Mouse (Mus musculus) right cerebral cortex, adult 18-20 months (tissue): ENCODE measurements at regions not wholly inside any gene's neighbourhood (a gene's known extent, or its start where the extent isn't known, plus 50 kb on each side); places are given as distances from the start of the nearest gene placed in this dataset.

ENCODE experiments used
- DNase-seq: peaks from one replicate; pipeline ENCODE4 v3.0.0; 2022; ENCODE audit warnings: mixed read lengths

GRCm38 (mm10) chr5:138875180-138876076 lies 55.5 kb downstream of the Gm5294 start:
- DNase-seq = no peak

GRCm38 (mm10) chr5:138881649-138882226 lies 61.9 kb downstream of the Gm5294 start:
- no peak for DNase-seq

GRCm38 (mm10) chr5:138883573-138883972 lies 63.7 kb downstream of the Gm5294 start:
- DNase-seq = no peak

DNA sequence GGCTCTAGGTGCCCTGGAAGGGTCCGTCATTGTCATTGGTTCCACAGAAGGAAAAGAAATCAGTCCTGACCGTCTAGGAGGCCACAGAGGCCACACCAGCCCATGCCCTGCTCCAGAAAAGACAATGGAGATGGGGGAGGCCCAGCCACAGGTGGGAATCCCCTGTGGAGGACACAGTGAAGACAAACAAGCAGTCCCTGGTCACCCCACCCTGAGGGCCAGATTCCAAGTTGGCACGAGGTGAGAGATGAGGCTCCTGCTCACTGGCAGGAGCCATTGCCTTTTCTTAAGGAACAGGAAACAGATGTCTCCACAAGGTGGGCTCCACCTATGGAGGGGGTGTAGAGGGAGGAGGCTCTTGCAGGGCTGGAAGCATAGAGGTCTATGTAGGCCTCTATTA lies 66.0 kb downstream of the Gm5294 start:
- no peak for DNase-seq

DNA sequence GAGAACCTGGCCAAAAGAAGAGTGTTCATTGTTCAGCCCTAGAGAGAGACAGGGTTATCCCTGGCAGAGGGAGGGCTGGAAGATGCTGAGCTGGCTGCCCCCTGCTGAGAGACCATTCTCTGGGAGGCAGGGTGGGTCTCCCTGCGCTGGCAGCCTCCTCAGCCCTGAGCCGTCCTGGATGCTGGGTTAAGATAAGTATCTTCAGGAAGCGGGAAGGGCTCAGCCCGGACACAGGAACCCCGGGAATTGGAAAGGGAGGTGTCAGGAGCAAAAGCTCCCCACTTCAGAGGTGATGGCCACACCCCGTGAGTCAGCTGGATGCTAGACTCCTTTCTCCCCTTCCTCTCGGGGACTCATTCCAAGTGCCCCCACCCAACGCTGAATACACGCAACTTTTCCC lies 68.9 kb downstream of the Gm5294 start:
- no peak for DNase-seq

GRCm38 (mm10) chr5:138889760-138890159 lies 69.9 kb downstream of the Gm5294 start:
- no peak for DNase-seq

GRCm38 (mm10) chr5:138894496-138894895 lies 74.6 kb downstream of the Gm5294 start:
- peak; percentile 78 for DNase-seq

GRCm38 (mm10) chr5:138897255-138897654 lies 77.4 kb downstream of the Gm5294 start:
- DNase-seq = no peak

DNA sequence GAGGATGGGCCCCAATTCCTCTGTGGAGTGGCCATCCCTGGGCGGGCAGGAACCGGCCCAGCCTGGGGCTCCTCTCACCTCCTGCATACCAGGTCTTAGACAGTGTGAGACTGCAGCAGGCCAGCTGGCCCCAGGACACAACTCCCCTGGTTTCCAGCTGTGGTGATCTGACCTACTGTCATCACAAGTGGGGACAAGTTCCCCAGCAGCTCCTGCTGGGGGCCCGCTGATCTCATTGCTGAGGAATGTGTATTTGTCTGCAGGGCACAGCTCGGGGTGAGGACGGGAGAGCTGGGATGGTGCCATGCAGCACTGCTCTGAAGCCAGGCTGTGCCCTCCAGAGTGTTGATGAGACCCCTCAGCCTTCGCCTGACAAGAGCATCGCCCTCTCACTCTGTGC lies 78.6 kb downstream of the Gm5294 start:
- no peak for DNase-seq

- peak; percentile 77 for DNase-seq
Measured at GRCm38 (mm10) chr5:138900952-138901599, 81.2 kb downstream of the Gm5294 start.

- DNase-seq = no peak
Measured at GRCm38 (mm10) chr5:138902316-138902715, 82.4 kb downstream of the Gm5294 start.

GRCm38 (mm10) chr5:138911769-138912710 lies 85.1 kb downstream of the Pdgfa start:
- DNase-seq = no peak

GRCm38 (mm10) chr5:138912711-138913105 lies 84.5 kb downstream of the Pdgfa start:
- no peak for DNase-seq

- DNase-seq = no peak
Measured at GRCm38 (mm10) chr5:138915068-138915467, 82.1 kb downstream of the Pdgfa start.

DNA sequence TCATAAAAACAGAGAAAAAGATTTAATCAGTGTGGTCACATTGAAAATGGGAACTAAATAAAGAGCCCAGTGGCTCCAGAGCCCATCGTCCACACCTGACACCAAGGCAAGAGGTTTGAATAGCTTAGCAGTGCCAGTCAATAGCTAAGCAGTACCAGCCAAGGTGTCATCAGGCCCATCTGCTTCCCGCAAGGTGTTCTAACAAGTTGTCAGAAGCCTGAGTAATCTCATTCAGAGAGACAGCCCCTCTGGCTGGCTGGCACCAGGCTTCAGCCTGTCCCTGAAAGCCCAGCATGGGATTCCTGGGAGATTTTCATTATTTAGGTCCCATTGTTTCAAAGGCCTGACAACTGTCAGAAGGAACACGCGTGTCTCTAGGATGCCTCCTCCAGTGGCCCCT lies 81.7 kb downstream of the Pdgfa start:
- DNase-seq = no peak

DNA sequence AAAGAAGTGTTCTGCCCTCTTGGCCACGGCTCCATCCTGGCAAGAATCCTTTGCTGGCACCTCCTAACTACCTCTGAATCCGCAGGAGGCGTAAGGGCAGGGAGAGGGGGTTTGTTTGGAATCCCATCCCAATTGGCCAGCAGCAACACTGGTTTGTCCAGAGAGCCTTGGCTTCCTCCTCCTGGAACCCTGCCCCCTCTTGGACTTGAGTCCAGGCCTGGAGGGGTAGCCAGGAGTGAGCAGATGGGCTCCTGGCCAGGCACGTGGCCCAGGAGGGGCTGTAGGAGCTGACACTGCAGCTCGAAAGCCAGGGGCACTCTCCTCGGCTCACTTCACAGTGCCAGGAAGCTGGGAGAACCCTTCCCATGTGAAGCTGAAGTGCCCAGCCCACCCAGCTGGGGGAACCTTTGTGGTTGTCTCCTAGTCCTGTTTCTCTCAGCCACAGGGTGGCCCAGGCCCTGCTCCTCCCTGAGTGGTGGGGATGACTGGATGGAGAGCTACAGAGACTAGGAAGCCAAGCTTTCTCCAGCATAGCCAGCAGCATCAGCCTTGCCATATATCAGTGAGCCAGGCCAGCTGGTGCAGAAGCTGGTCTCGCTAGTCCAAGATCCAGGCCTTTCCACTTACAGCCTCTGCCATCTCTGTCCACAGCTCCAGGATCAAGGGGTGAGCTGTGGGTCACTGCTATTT lies 76.9 kb downstream of the Pdgfa start:
- peak; percentile 55 for DNase-seq

DNA sequence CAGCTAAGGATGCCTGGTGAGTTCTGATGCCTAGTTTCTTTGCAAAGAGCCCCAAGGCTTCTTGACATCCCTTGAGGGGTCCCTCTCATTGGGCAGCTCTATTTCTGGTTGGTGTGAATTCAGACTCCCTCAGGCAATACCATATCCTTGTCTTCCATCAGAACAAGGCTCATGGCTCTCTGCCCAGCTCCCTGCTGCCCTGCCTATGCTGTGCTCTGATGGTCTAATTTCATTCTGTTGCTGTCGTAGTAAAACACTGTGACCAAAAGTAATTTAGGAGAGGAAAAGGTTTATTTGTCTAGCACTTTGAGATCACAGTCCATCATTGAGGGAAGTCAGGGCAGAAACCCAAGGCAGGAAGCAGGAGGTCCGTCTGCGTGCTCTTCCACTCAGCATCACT lies 75.1 kb downstream of the Pdgfa start:
- no peak for DNase-seq
